Mouse (Mus musculus) hindbrain, embryonic 11.5 days (tissue): ENCODE results near the gene Sema3d. TPM values are rescaled to one million over a fixed set of nuclear protein-coding genes. Genes with fewer than 3 reads are reported as not detected.

Experiments
- ATAC-seq: fragments of 200-750 bp; cut with Nextera tagmentation; 2 replicates; pipeline ENCODE4 v1.8.0; 2017; ENCODE audit warnings: mild to moderate bottlenecking, moderate TSS enrichment, moderate library complexity; ENCODE audit not compliant: low FRiP score
- DNase-seq: peaks from one replicate; pipeline ENCODE4 v3.0.0-alpha.2; 2015; ENCODE audit warnings: low spot score
- H3K27ac ChIP-seq: fragments of 300-500 bp; sonication (generic); 2 replicates; pipeline ENCODE4 v1.5.1; 2014; ENCODE audit warnings: mild to moderate bottlenecking, low read depth, low read length
- H3K27me3 ChIP-seq: fragments of 300-500 bp; sonication (generic); 2 replicates; pipeline ENCODE4 v1.6.1; 2014; ENCODE audit warnings: mild to moderate bottlenecking, low read length, moderate library complexity, mixed read lengths; ENCODE audit not compliant: control insufficient read depth, insufficient read depth
- H3K36me3 ChIP-seq: fragments of 300-500 bp; sonication (generic); 2 replicates; pipeline ENCODE4 v1.6.1; 2014; ENCODE audit warnings: mild to moderate bottlenecking, low read length, moderate library complexity, mixed read lengths; ENCODE audit not compliant: control insufficient read depth, insufficient read depth
- H3K4me1 ChIP-seq: fragments of 300-500 bp; sonication (generic); replicated peaks from 2 replicates; pipeline ENCODE4 v1.6.1; 2014; ENCODE audit warnings: low read length, mixed read lengths; ENCODE audit not compliant: control insufficient read depth, insufficient read depth
- H3K4me2 ChIP-seq: fragments of 300-500 bp; sonication (generic); replicated peaks from 2 replicates; pipeline ENCODE4 v1.6.1; 2014; ENCODE audit warnings: mild to moderate bottlenecking, low read depth, low read length
- H3K4me3 ChIP-seq: fragments of 300-500 bp; sonication (generic); 2 replicates; pipeline ENCODE4 v1.5.1; 2014; ENCODE audit warnings: low read depth, low read length
- H3K9ac ChIP-seq: fragments of 300-500 bp; sonication (generic); 2 replicates; pipeline ENCODE4 v1.6.1; 2014; ENCODE audit warnings: low read depth, low read length
- H3K9me3 ChIP-seq: fragments of 300-500 bp; sonication (generic); 2 replicates; pipeline ENCODE4 v1.6.1; 2016; ENCODE audit warnings: low read length; ENCODE audit not compliant: control insufficient read depth
- WGBS: fragments of 180-500 bp; shearing (Covaris S2); extraction: QIAGEN DNeasy Blood & Tissue Kit; methylation state at CpG from one replicate; pipeline ENCODE4 v1.1.7; 2014; 5-methylcytosine and 5-hydroxymethylcytosine counted together
- polyA plus RNA-seq: library from polyadenylated mRNA; unstranded; fragments of >200 nt; fragmentation: Nextera tagmentation; extraction: Ambion mirVana; gene quantifications from 2 replicates; pipeline ENCODE4 v1.2.1, GENCODE M21; 2014

The Sema3d gene
- polyA plus RNA-seq, 1 experiment from 2014 or later: 5.5 TPM

DNA sequence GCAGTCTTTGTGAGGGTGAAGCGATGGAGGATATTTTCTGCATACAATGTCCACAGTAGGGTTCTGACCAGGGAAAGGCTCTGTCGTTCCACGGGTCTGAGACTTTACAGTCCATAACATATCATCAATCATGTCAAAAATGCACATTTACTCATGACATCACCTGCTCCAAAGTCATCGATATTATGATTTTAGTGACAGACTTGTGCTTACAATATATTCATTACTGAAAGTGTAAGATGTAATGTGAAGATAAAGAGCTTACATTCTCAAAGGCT lies 92.4 kb downstream of the Sema3d start:
- no peaks in the 10 kb centered on the region for H3K9me3 ChIP-seq
- WGBS: 68% methylated on average over 4 of the region's 4 CpGs
- no peak overlapping the region for H3K27ac ChIP-seq
- ATAC-seq (peak; percentile 53), DNase-seq (no peak)
- H3K9ac ChIP-seq: no peak overlapping the region
- H3K4me1 ChIP-seq: no peaks in the 10 kb centered on the region
- no peak overlapping the region for H3K4me3 ChIP-seq
- no peaks in the 10 kb centered on the region for H3K27me3 ChIP-seq
- H3K36me3 ChIP-seq: no peaks in the 10 kb centered on the region
- H3K4me2 ChIP-seq: no peak overlapping the region

- 82% methylated on average over 2 of the region's 2 CpGs for WGBS
- Histone ChIP-seq H3K27me3 (no peaks in the 10 kb centered on the region), H3K36me3 (no peaks in the 10 kb centered on the region), H3K27ac (no peak overlapping the region), H3K9me3 (no peaks in the 10 kb centered on the region), H3K4me1 (no peaks in the 10 kb centered on the region), H3K9ac (no peak overlapping the region), H3K4me3 (no peak overlapping the region), H3K4me2 (no peak overlapping the region)
- no peak for ATAC-seq
- no peak for DNase-seq
These were observed 104.7 kb downstream of the Sema3d start for GRCm38 (mm10) chr5:12487926-12488325.

DNA sequence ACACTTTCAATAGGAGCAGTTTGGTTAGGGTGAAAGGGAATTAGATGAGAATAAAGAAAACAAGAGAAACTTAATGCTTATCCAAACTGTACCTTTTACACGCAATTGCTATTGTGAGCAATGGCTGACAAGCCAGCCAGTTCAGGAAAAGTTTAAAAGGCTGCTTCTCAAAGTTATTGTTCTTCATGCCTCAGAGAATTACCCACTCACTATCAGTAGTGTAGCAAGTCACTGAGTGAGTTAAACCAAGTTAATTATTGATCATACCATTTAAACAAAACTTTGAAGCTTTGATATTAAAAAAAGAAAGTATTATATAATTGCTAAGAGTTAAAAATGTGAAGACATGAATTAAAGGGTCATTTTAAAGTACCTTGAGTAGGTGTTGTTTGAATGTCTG lies 108.5 kb downstream of the Sema3d start:
- no peaks in the 10 kb centered on the region for H3K4me1 ChIP-seq
- ATAC-seq (no peak), DNase-seq (no peak)
- no peak overlapping the region for H3K4me2 ChIP-seq
- no peaks in the 10 kb centered on the region for H3K36me3 ChIP-seq
- no peak overlapping the region for H3K27ac ChIP-seq
- H3K4me3 ChIP-seq: no peak overlapping the region
- no peaks in the 10 kb centered on the region for H3K27me3 ChIP-seq
- WGBS: 74% methylated on average over 1 of the region's 1 CpGs
- H3K9ac ChIP-seq: no peak overlapping the region
- no peaks in the 10 kb centered on the region for H3K9me3 ChIP-seq

- DNase-seq: no peak
- H3K9ac ChIP-seq: no peak overlapping the region
- no peak overlapping the region for H3K4me2 ChIP-seq
- H3K4me1 ChIP-seq: no peaks in the 10 kb centered on the region
- H3K4me3 ChIP-seq: no peak overlapping the region
- H3K27me3 ChIP-seq: no peaks in the 10 kb centered on the region
- H3K36me3 ChIP-seq: no peaks in the 10 kb centered on the region
- peak; percentile 89 for ATAC-seq
- WGBS: 47% methylated on average over 6 of the region's 6 CpGs
- H3K9me3 ChIP-seq: no peaks in the 10 kb centered on the region
- H3K27ac ChIP-seq: no peak overlapping the region
These were observed 115.2 kb downstream of the Sema3d start for GRCm38 (mm10) chr5:12498227-12498928.

DNA sequence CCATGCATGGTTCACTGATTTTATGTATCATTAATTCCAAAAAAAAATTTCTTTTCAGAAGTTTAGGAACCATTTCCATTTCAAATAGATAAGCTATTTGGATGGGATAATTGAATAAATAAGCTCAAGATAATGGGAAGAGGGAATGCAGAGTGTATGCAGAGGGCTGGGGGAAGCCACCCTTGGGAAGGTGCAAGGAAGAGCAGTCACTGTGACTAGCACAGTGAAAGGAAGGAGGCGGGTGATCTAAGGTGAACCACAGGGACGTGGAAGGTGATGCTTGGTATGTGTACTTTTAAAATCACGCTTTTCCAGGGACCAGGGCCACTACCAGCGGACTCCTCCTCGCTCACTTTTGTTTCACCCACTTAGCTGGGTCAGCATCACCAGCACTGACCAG lies 115.9 kb downstream of the Sema3d start:
- no peak overlapping the region for H3K4me3 ChIP-seq
- H3K36me3 ChIP-seq: no peaks in the 10 kb centered on the region
- WGBS: 91% methylated on average over 5 of the region's 5 CpGs
- H3K27me3 ChIP-seq: no peaks in the 10 kb centered on the region
- H3K9ac ChIP-seq: no peak overlapping the region
- no peak overlapping the region for H3K27ac ChIP-seq
- ATAC-seq: peak; percentile 29; the same call in 1 of the 2 replicates
- no peaks in the 10 kb centered on the region for H3K9me3 ChIP-seq
- no peak for DNase-seq
- no peak overlapping the region for H3K4me2 ChIP-seq
- H3K4me1 ChIP-seq: no peaks in the 10 kb centered on the region

DNA sequence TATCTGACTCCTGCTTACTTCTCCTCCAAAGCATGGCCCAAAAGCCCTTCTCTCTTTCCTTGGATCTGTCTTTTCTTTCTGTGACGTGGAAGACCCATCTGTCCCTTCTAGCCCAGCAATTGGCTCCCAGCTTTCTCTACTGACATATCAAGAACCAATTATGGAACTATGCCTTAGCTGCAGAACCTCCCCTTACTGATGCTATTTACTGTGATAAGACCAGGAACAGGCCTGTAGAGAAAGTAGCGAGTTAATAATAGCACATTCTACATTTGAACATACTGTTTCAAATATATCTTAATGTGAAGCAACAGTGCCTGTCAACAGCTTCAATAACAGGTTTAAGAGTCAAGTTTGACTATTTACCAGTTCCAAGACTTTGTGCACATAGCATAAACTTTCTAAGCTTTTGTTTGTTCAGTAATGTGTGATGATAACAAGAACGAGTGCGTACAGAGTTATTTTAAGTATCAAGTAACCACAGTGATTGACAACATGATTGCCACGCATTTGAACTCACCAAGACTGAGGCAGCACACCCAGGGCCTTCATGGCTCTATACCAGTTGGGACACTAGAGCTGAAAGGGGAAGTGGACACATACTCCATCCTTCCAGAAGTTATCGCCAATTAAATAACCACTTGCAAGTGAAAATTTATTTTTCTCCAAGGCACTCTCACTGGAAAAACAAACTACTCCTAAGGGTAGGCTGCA lies 116.8 kb downstream of the Sema3d start:
- H3K27ac ChIP-seq: no peak overlapping the region
- 81% methylated on average over 6 of the region's 6 CpGs for WGBS
- no peak overlapping the region for H3K4me2 ChIP-seq

DNA sequence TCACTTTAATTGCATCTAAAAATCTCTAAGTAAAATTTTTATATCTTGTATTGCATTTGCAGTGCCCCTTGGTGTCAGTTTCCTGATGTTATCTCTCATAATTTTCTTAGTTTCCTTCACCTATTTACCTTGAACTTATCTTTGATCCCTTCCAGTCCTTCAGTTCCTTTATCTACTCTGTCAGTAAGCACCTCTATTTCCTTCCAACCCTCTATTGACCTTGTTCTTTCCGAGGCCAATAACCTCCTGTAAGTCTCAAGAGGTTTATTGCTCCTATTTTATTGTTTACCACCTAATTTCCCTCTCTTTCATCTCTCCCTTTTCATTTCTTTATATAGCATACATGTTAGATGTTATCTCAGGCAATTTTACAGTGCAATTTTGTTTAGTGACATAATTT lies 129.3 kb downstream of the Sema3d start:
- Histone ChIP-seq H3K9me3 (no peaks in the 10 kb centered on the region), H3K4me1 (no peaks in the 10 kb centered on the region), H3K4me2 (no peak overlapping the region), H3K27ac (no peak overlapping the region), H3K9ac (no peak overlapping the region), H3K27me3 (no peaks in the 10 kb centered on the region), H3K36me3 (no peaks in the 10 kb centered on the region), H3K4me3 (no peak overlapping the region)
- WGBS: 71% methylated on average over 1 of the region's 1 CpGs
- DNase-seq (no peak), ATAC-seq (no peak)

More for the DNA sequence above, 116.8 kb downstream of the Sema3d start:
- no peaks in the 10 kb centered on the region for H3K27me3 ChIP-seq
- H3K4me3 ChIP-seq: no peak overlapping the region
- no peaks in the 10 kb centered on the region for H3K36me3 ChIP-seq
- ATAC-seq: no peak
- H3K9ac ChIP-seq: no peak overlapping the region
- no peak for DNase-seq
- no peaks in the 10 kb centered on the region for H3K9me3 ChIP-seq
- no peaks in the 10 kb centered on the region for H3K4me1 ChIP-seq

GRCm38 (mm10) chr5:12515283-12515682 lies 132.1 kb downstream of the Sema3d start:
- no peaks in the 10 kb centered on the region for H3K4me1 ChIP-seq
- 86% methylated on average over 4 of the region's 4 CpGs for WGBS
- H3K27ac ChIP-seq: no peak overlapping the region
- DNase-seq (no peak), ATAC-seq (no peak)
- H3K4me2 ChIP-seq: no peak overlapping the region
- no peaks in the 10 kb centered on the region for H3K9me3 ChIP-seq
- H3K4me3 ChIP-seq: no peak overlapping the region
- H3K36me3 ChIP-seq: no peaks in the 10 kb centered on the region
- no peak overlapping the region for H3K9ac ChIP-seq
- no peaks in the 10 kb centered on the region for H3K27me3 ChIP-seq

DNA sequence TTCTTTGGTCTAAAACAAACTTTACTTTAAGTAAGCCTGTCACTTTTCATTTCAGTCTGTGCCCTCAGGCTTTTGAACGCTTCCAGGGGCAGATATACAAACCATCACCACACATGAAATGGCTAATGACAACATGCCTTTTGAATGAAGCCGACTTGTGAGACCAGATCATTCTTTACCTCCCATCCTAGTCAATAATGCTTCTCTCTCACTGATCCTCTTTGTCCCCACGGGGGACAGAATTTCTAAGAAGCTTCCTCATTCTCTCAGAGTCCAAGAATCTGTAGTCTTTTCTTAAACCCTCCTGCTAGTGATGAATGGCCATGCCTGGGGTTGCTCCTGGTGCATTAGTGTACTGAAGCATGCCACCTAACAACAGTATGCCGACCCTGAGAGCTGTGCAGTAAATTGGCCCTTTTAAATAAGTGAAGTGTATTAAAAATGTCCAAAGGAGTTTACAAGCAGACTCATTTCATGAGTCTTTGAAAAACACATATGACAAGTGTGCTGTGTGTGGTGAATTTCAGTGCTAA lies 142.1 kb downstream of the Sema3d start:
- no peak overlapping the region for H3K9ac ChIP-seq
- ATAC-seq (peak; percentile 61; the same call in 1 of the 2 replicates), DNase-seq (no peak)
- no peak overlapping the region for H3K4me3 ChIP-seq
- H3K4me2 ChIP-seq: no peak overlapping the region
- WGBS: 10% methylated on average over 4 of the region's 4 CpGs
- H3K9me3 ChIP-seq: no peaks in the 10 kb centered on the region
- H3K27me3 ChIP-seq: no peaks in the 10 kb centered on the region
- no peaks in the 10 kb centered on the region for H3K36me3 ChIP-seq
- no peak overlapping the region for H3K27ac ChIP-seq
- H3K4me1 ChIP-seq: no peaks in the 10 kb centered on the region
